Comparison of ENCODE assay signal across 18 mouse cellular contexts in the genomic region with DNA sequence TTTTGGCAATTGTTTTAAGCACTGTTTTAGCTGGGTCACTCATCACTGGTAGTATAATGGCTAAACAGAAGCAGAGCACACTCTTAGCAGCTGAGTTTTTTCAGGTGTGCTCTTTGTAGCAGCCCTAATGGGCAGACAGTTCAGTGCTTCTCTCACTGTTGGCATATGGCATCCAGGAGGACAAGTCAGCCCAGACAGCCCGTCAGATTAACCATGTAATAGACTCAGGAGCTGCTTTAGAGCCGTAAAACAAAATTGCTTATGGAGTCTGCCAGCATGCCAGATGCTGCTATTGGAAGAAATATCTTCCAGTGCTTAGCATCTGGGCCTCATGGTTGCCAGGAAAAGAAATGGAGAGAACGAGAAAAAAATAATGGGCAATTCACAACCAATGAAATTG.
DNase-seq lines count a peak whose midpoint lies in the region; ATAC-seq lines count a peak whose summit lies in the region.
"Had no signal": no experiment of that assay in that cellular context is flagged by ENCODE, and none has a peak within 500 bp of the region (broad histone marks: within the 10 kb centered on the region; RNA-seq: fewer than 3 reads in every experiment).

No protein-coding gene starts in this region.

- H3K9me3 ChIP-seq in neural tube, embryonic 12.5 days = no peaks in the 10 kb centered on the region
- H3K9me3 ChIP-seq: lung, embryonic 15.5 days had no signal

- no peak overlapping the region for H3K9ac ChIP-seq in neural tube, embryonic 12.5 days
- H3K9ac ChIP-seq: lung, embryonic 15.5 days had no signal

- H3K36me3 ChIP-seq in neural tube, embryonic 12.5 days = no peaks in the 10 kb centered on the region
- H3K36me3 ChIP-seq: lung, embryonic 15.5 days had no signal

- no peaks in the 10 kb centered on the region for H3K4me1 ChIP-seq in neural tube, embryonic 12.5 days
- H3K4me1 ChIP-seq: lung, embryonic 15.5 days had no signal

- H3K27ac ChIP-seq in neural tube, embryonic 12.5 days = no peak overlapping the region
- H3K27ac ChIP-seq: gastrocnemius, adult 2 months; left cerebral cortex, adult 2 months; lung, embryonic 15.5 days had no signal

- intact Hi-C loops in left cerebral cortex, postnatal 4 days (cut with DNase I) = no loop called here
- intact Hi-C loops in left cerebral cortex, postnatal 36 days (cut with DNase I) = no loop called here

- H3K27me3 ChIP-seq in neural tube, embryonic 12.5 days (replicated peaks) = no peaks in the 10 kb centered on the region
- H3K27me3 ChIP-seq: lung, embryonic 15.5 days had no signal

- peak; percentile 53 to 63 for DNase-seq in cerebellum, postnatal 14 days
- no peak for DNase-seq in cerebellum, adult 11-12 months
- DNase-seq in left cerebral cortex, postnatal 4 days = peak; percentile 70
- no peak for DNase-seq in left cerebral cortex, postnatal 36 days (ENCODE audit: low spot score in 2 of 2)
- peak; percentile 1 for DNase-seq in forelimb bud, embryonic 11.5 days (ENCODE audit: low read depth, low spot score)
- no peak for DNase-seq in retina, postnatal 1 day
- DNase-seq in kidney, postnatal 10 days = no peak
- DNase-seq: cerebellum, adult 9-11 months; gastrocnemius, adult 2 months; heart, postnatal 14 days; kidney, postnatal 14 days; right cerebral cortex, adult 18-20 months; thymus, postnatal 4 days had no signal

- WGBS in neural tube, embryonic 12.5 days = 42% methylated on average over 3 of the region's 3 CpGs

- peak; percentile 56 for ATAC-seq in neural tube, embryonic 12.5 days (ENCODE audit: low FRiP score, low read depth)
- ATAC-seq: intestine, embryonic 16.5 days had no signal

- no peak overlapping the region for H3K4me3 ChIP-seq in neural tube, embryonic 12.5 days
- H3K4me3 ChIP-seq: gastrocnemius, adult 2 months; left cerebral cortex, adult 2 months; lung, embryonic 15.5 days had no signal

- no peak overlapping the region for H3K4me2 ChIP-seq in neural tube, embryonic 12.5 days (replicated peaks)
- H3K4me2 ChIP-seq: liver, embryonic 11.5 days; lung, embryonic 15.5 days had no signal

Comparison
In these comparisons a context has a peak if more than half of its experiments do, and no peak if none do; other contexts are left out.
1. DNase-seq: peak in cerebellum, postnatal 14 days (2 of 2), left cerebral cortex, postnatal 4 days (single experiment) and forelimb bud, embryonic 11.5 days (single experiment); none in cerebellum, adult 11-12 months (single experiment), left cerebral cortex, postnatal 36 days (0 of 2), retina, postnatal 1 day (single experiment) and kidney, postnatal 10 days (single experiment).